Mouse (Mus musculus): Measurements from ENCODE around the gene Ctnnd2. TPM values are rescaled to one million over a fixed set of nuclear protein-coding genes. Genes with fewer than 3 reads are reported as not detected.

Gene Ctnnd2
- polyA plus RNA-seq, 1 experiment from 2014 or later, result 41.4 TPM

GRCm38 (mm10) chr15:30272326-30272725, 99.9 kb downstream of the Ctnnd2 start:
- WGBS, result 90% methylated on average over 4 of the region's 4 CpGs
- H3K4me2 ChIP-seq (replicated peaks), result no peak overlapping the region
- H3K36me3 ChIP-seq, result no peaks in the 10 kb centered on the region
- H3K27me3 ChIP-seq (replicated peaks), result no peaks in the 10 kb centered on the region
- H3K4me3 ChIP-seq, result no peak overlapping the region
- no peak overlapping the region for H3K27ac ChIP-seq
- no peaks in the 10 kb centered on the region for H3K4me1 ChIP-seq
- H3K9me3 ChIP-seq, result no peaks in the 10 kb centered on the region
- no peak for ATAC-seq (ENCODE audit: low FRiP score, low read depth)
- H3K9ac ChIP-seq, result no peak overlapping the region

GRCm38 (mm10) chr15:30275721-30276120, 103.3 kb downstream of the Ctnnd2 start:
- WGBS, result 84% methylated on average over 5 of the region's 5 CpGs

GRCm38 (mm10) chr15:30276691-30277090, 104.3 kb downstream of the Ctnnd2 start:
- Histone ChIP-seq H3K36me3 (no peaks in the 10 kb centered on the region), H3K9ac (no peak overlapping the region), H3K4me2 (replicated peaks) (no peak overlapping the region), H3K4me1 (no peaks in the 10 kb centered on the region), H3K27me3 (replicated peaks) (no peaks in the 10 kb centered on the region), H3K4me3 (no peak overlapping the region), H3K9me3 (no peaks in the 10 kb centered on the region), H3K27ac (no peak overlapping the region)
- no peak for ATAC-seq (ENCODE audit: low FRiP score, low read depth)
- WGBS, result 87% methylated on average over 4 of the region's 4 CpGs

More at GRCm38 (mm10) chr15:30275721-30276120, 103.3 kb downstream of the Ctnnd2 start:
- Histone ChIP-seq H3K27me3 (replicated peaks) (no peaks in the 10 kb centered on the region), H3K9me3 (no peaks in the 10 kb centered on the region), H3K4me1 (no peaks in the 10 kb centered on the region), H3K27ac (no peak overlapping the region), H3K4me3 (no peak overlapping the region), H3K4me2 (replicated peaks) (no peak overlapping the region), H3K9ac (no peak overlapping the region), H3K36me3 (no peaks in the 10 kb centered on the region)
- no peak for ATAC-seq (ENCODE audit: low FRiP score, low read depth)

GRCm38 (mm10) chr15:30278610-30279009, 106.2 kb downstream of the Ctnnd2 start:
- Histone ChIP-seq H3K9ac (no peak overlapping the region), H3K27ac (no peak overlapping the region), H3K36me3 (no peaks in the 10 kb centered on the region), H3K9me3 (no peaks in the 10 kb centered on the region), H3K27me3 (replicated peaks) (no peaks in the 10 kb centered on the region), H3K4me1 (no peaks in the 10 kb centered on the region), H3K4me3 (no peak overlapping the region), H3K4me2 (replicated peaks) (no peak overlapping the region)
- 69% methylated on average over 4 of the region's 4 CpGs for WGBS
- ATAC-seq (ENCODE audit: low FRiP score, low read depth), result no peak

- H3K9me3 ChIP-seq, result no peaks in the 10 kb centered on the region
- H3K27ac ChIP-seq, result no peak overlapping the region
- H3K4me1 ChIP-seq, result no peaks in the 10 kb centered on the region
- no peak overlapping the region for H3K9ac ChIP-seq
- no peaks in the 10 kb centered on the region for H3K27me3 ChIP-seq (replicated peaks)
- 86% methylated on average over 15 of the region's 15 CpGs for WGBS
- ATAC-seq (ENCODE audit: low FRiP score, low read depth), result no peak
- H3K4me3 ChIP-seq, result no peak overlapping the region
- H3K4me2 ChIP-seq (replicated peaks), result no peak overlapping the region
- no peaks in the 10 kb centered on the region for H3K36me3 ChIP-seq
Observed at GRCm38 (mm10) chr15:30285572-30286244, 113.3 kb downstream of the Ctnnd2 start.

- Histone ChIP-seq H3K27ac (no peak overlapping the region), H3K36me3 (no peaks in the 10 kb centered on the region), H3K4me3 (no peak overlapping the region), H3K9me3 (no peaks in the 10 kb centered on the region), H3K27me3 (replicated peaks) (no peaks in the 10 kb centered on the region), H3K4me2 (replicated peaks) (no peak overlapping the region), H3K9ac (no peak overlapping the region), H3K4me1 (no peaks in the 10 kb centered on the region)
- WGBS, result 86% methylated on average over 7 of the region's 7 CpGs
- no peak for ATAC-seq (ENCODE audit: low FRiP score, low read depth)
Observed at GRCm38 (mm10) chr15:30286245-30286642, 113.9 kb downstream of the Ctnnd2 start.

GRCm38 (mm10) chr15:30302824-30303223, 130.4 kb downstream of the Ctnnd2 start:
- Histone ChIP-seq H3K4me2 (replicated peaks) (no peak overlapping the region), H3K36me3 (no peaks in the 10 kb centered on the region), H3K4me1 (no peaks in the 10 kb centered on the region), H3K27ac (no peak overlapping the region), H3K4me3 (no peak overlapping the region), H3K27me3 (replicated peaks) (no peaks in the 10 kb centered on the region), H3K9me3 (peaks cover 6% of the 10 kb centered on the region; the same call in 1 of the 2 replicates), H3K9ac (no peak overlapping the region)
- WGBS, result 77% methylated on average over 2 of the region's 2 CpGs
- no peak for ATAC-seq (ENCODE audit: low FRiP score, low read depth)

GRCm38 (mm10) chr15:30306437-30306836, 134.0 kb downstream of the Ctnnd2 start:
- no peak for ATAC-seq (ENCODE audit: low FRiP score, low read depth)
- Histone ChIP-seq H3K9me3 (no peaks in the 10 kb centered on the region), H3K4me3 (no peak overlapping the region), H3K9ac (no peak overlapping the region), H3K4me2 (replicated peaks) (no peak overlapping the region), H3K27me3 (replicated peaks) (no peaks in the 10 kb centered on the region), H3K4me1 (no peaks in the 10 kb centered on the region), H3K27ac (no peak overlapping the region), H3K36me3 (no peaks in the 10 kb centered on the region)
- 90% methylated on average over 7 of the region's 7 CpGs for WGBS

- Histone ChIP-seq H3K4me3 (no peak overlapping the region), H3K27me3 (replicated peaks) (no peaks in the 10 kb centered on the region), H3K4me2 (replicated peaks) (no peak overlapping the region), H3K9me3 (no peaks in the 10 kb centered on the region), H3K9ac (no peak overlapping the region), H3K36me3 (no peaks in the 10 kb centered on the region), H3K4me1 (no peaks in the 10 kb centered on the region), H3K27ac (no peak overlapping the region)
- WGBS, result 91% methylated on average over 2 of the region's 2 CpGs
- no peak for ATAC-seq (ENCODE audit: low FRiP score, low read depth)
Observed at GRCm38 (mm10) chr15:30322543-30322942, 150.2 kb downstream of the Ctnnd2 start.

- Histone ChIP-seq H3K4me2 (replicated peaks) (no peak overlapping the region), H3K36me3 (no peaks in the 10 kb centered on the region)
- 89% methylated on average over 2 of the region's 2 CpGs for WGBS
Observed at GRCm38 (mm10) chr15:30333336-30334310, 161.2 kb downstream of the Ctnnd2 start.

GRCm38 (mm10) chr15:30338585-30339197, 166.3 kb downstream of the Ctnnd2 start:
- no peak overlapping the region for H3K4me2 ChIP-seq (replicated peaks)
- no peak overlapping the region for H3K4me3 ChIP-seq
- no peak overlapping the region for H3K27ac ChIP-seq
- ATAC-seq (ENCODE audit: low FRiP score, low read depth), result no peak
- H3K4me1 ChIP-seq, result no peaks in the 10 kb centered on the region
- WGBS, result 78% methylated on average over 6 of the region's 6 CpGs
- H3K9me3 ChIP-seq, result no peaks in the 10 kb centered on the region
- H3K27me3 ChIP-seq (replicated peaks), result no peaks in the 10 kb centered on the region
- H3K9ac ChIP-seq, result no peak overlapping the region
- no peaks in the 10 kb centered on the region for H3K36me3 ChIP-seq

More at GRCm38 (mm10) chr15:30333336-30334310, 161.2 kb downstream of the Ctnnd2 start:
- no peak for ATAC-seq (ENCODE audit: low FRiP score, low read depth)
- Histone ChIP-seq H3K4me3 (no peak overlapping the region), H3K9me3 (no peaks in the 10 kb centered on the region), H3K9ac (no peak overlapping the region), H3K27ac (no peak overlapping the region), H3K27me3 (replicated peaks) (no peaks in the 10 kb centered on the region), H3K4me1 (no peaks in the 10 kb centered on the region)

GRCm38 (mm10) chr15:30345754-30346153, 173.4 kb downstream of the Ctnnd2 start:
- Histone ChIP-seq H3K27ac (no peak overlapping the region), H3K27me3 (replicated peaks) (no peaks in the 10 kb centered on the region), H3K36me3 (no peaks in the 10 kb centered on the region), H3K4me3 (no peak overlapping the region), H3K4me2 (replicated peaks) (no peak overlapping the region), H3K9ac (no peak overlapping the region), H3K4me1 (no peaks in the 10 kb centered on the region), H3K9me3 (no peaks in the 10 kb centered on the region)
- 93% methylated on average over 5 of the region's 5 CpGs for WGBS
- no peak for ATAC-seq (ENCODE audit: low FRiP score, low read depth)
